Mouse (Mus musculus) bone marrow, adult 2 months (tissue): Measurements from ENCODE around the gene Sdk2. TPM values are rescaled to one million over a fixed set of nuclear protein-coding genes. Genes with fewer than 3 reads are reported as not detected.

Experiments
- H3K27ac ChIP-seq: fragments of 200-500 bp; 2 replicates; pipeline ENCODE4 v1.5.1; 2012; ENCODE audit warnings: low read depth, mild to moderate bottlenecking, control low read depth, inconsistent platforms, low read length; ENCODE audit not compliant: control insufficient read depth, poor library complexity, insufficient read depth
- H3K4me1 ChIP-seq: fragments of 200-500 bp; 2 replicates; pipeline ENCODE4 v1.6.1; 2011; ENCODE audit warnings: low read length; ENCODE audit not compliant: control insufficient read depth, insufficient read depth
- H3K4me3 ChIP-seq: fragments of 200-500 bp; replicated peaks from 2 replicates; pipeline ENCODE3; 2011; ENCODE audit warnings: mild to moderate bottlenecking, low read depth, low read length, control low read depth; ENCODE audit not compliant: control insufficient read depth
- CTCF ChIP-seq: fragments of 200-500 bp; IDR thresholded peaks from 2 replicates; pipeline ENCODE4 v1.5.1; 2011; ENCODE audit warnings: low read length, control low read depth; ENCODE audit not compliant: control insufficient read depth, insufficient read depth
- POLR2A ChIP-seq: fragments of 200-500 bp; IDR thresholded peaks from 2 replicates; pipeline ENCODE4 v1.6.1; 2011; ENCODE audit warnings: low read depth, mild to moderate bottlenecking, control low read depth, low read length, borderline replicate concordance; ENCODE audit not compliant: control insufficient read depth
- WGBS: fragments of 180-500 bp; shearing (Covaris S2); methylation state at CpG from one replicate; pipeline ENCODE4 v1.1.7; 2018; 5-methylcytosine and 5-hydroxymethylcytosine counted together
- polyA plus RNA-seq: library from polyadenylated mRNA; stranded (reverse); fragments of >200 nt; gene quantifications from 2 replicates; pipeline ENCODE4 v1.2.4, GENCODE M21; 2011; ENCODE audit warnings: low replicate concordance; ENCODE audit not compliant: missing spikeins, insufficient read depth, insufficient read length

Gene Sdk2
- polyA plus RNA-seq, 1 experiment, result 0.17 TPM

DNA sequence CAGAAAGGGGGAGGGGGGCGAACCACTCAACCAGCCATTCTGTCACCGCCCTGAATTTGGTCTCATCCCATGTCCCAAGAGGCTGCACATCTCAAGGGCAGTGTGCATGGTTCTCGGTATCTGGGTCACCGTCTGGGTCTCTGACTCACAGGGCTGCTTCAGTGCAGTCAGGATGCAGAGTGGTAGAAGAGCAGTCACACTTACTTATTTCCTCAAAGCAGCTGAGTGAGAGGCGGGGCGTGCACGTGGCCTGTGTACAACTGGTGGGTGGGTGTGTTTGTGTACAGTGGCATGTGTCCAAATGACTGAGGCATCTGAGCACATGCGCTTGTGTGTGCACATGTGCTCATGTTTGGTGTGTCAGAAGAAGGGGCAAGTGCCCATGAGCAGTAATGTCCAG, 28.8 kb downstream of the Sdk2 start:
- H3K4me1 ChIP-seq, result no peaks in the 10 kb centered on the region
- H3K27ac ChIP-seq, result no peak overlapping the region
- 57% methylated on average over 8 of the region's 8 CpGs for WGBS
- no peak for TF ChIP-seq CTCF
- TF ChIP-seq POLR2A, result no peak
- no peak overlapping the region for H3K4me3 ChIP-seq

DNA sequence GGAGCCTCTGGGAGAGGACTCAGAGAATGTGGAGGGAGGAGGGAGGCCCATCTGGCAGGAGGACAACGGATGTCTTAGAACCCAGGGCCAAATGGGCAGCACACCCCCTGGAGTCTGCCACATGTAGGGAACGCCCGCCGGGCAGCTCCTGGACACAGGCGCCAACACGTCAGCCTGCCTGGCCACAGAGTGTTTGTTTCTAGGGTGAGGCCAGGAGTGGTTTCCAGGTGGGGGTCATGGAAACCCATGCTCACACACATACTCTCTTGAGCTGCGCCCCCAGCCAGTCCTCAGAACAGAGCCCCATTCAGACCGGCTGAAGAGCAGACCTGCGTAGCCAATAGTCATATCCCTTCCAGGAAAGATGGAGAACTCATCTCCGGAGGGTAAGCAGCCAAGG, 35.4 kb downstream of the Sdk2 start:
- no peak overlapping the region for H3K4me3 ChIP-seq
- no peaks in the 10 kb centered on the region for H3K4me1 ChIP-seq
- no peak overlapping the region for H3K27ac ChIP-seq
- WGBS, result 89% methylated on average over 10 of the region's 10 CpGs
- no peak for TF ChIP-seq POLR2A
- no peak for TF ChIP-seq CTCF

DNA sequence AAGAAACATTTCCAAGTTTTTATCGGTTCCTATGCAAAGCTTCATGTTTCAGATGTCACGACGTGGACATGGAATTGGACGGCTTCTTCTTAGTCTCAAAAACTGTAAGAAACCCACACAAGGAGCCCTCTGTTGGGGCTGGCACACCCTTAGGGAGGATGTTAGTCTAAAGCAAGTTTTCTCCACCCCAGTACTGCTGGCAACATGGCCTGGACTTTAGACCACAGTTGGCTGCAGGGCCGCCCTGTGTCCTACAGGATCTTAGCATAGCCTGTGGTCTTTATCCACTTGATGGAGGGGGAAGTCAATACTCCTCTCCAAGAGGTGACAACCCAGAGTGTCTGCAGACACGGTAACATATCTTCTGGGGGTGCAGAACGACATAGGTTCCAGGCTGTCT, 36.6 kb downstream of the Sdk2 start:
- TF ChIP-seq POLR2A (no peak), CTCF (no peak)
- H3K27ac ChIP-seq, result no peak overlapping the region
- H3K4me1 ChIP-seq, result no peaks in the 10 kb centered on the region
- WGBS, result 84% methylated on average over 7 of the region's 7 CpGs
- H3K4me3 ChIP-seq, result no peak overlapping the region

DNA sequence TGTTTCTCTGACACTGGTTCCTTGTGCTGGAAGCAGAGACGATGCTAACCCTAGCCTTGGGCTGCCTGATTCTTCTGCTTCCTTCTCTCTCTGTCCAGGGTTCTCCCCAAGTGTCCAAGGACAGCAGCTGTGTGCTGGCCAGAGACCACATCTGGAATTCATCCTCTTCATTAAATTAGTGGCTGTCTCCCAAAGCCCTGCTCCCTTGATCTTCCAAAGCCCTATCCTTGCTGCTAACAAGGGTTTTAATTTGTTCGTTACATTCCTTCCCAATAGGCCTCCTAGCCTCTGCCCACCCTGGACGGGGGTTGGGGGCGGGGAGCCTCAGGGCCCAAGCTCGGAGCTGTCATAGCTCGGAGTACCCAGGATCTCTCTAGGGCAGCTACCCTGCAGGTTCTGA, 38.3 kb downstream of the Sdk2 start:
- no peak overlapping the region for H3K27ac ChIP-seq

DNA sequence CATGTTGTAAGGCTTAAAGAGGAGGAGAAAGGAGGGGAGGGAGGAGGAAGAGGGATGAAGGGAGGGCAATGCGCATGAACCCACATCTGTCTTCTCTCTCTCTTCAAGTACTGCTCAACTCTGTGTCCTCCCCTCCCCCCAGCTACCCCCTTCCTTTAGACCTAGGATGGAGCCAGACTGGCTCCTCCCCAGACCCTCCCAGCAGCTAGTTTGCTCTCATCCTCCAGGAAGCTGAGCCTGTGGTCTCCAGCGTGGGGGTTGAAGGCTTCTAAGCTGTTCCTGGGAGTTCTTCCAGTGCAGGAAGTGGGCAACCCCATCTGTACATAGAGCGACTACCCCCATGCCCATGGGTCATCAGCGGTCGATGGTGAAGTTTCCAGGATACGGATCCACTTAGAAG, 38.8 kb downstream of the Sdk2 start:
- no peak for TF ChIP-seq CTCF
- TF ChIP-seq POLR2A, result no peak
- no peak overlapping the region for H3K27ac ChIP-seq
- 44% methylated on average over 6 of the region's 6 CpGs for WGBS
- no peak overlapping the region for H3K4me3 ChIP-seq
- no peaks in the 10 kb centered on the region for H3K4me1 ChIP-seq

More for the DNA sequence above, 38.3 kb downstream of the Sdk2 start:
- no peak overlapping the region for H3K4me3 ChIP-seq
- 72% methylated on average over 6 of the region's 6 CpGs for WGBS
- TF ChIP-seq CTCF (no peak), POLR2A (no peak)
- H3K4me1 ChIP-seq, result no peaks in the 10 kb centered on the region

DNA sequence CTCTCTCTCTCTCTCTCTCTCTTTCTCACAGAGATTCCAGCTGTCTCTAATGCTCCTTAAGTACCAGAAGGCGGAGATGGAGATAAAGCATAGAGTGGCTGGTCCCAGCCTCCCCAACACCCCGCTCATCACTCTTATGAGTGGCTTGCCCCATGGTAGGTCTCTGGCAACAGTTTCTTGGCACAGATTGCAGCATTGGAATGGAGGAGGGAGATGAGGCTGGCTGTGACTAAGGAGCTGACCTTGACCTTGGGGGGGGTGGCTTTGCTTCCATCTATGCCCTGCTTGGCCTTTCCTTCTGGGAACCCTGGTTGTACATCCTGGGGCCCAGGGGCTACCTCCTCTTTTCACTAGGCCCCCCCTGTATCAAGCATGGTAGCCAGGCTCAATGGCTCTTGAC, 41.8 kb downstream of the Sdk2 start:
- 76% methylated on average over 2 of the region's 2 CpGs for WGBS
- Histone ChIP-seq H3K4me3 (no peak overlapping the region), H3K4me1 (no peaks in the 10 kb centered on the region), H3K27ac (no peak overlapping the region)
- TF ChIP-seq CTCF (no peak), POLR2A (no peak)

DNA sequence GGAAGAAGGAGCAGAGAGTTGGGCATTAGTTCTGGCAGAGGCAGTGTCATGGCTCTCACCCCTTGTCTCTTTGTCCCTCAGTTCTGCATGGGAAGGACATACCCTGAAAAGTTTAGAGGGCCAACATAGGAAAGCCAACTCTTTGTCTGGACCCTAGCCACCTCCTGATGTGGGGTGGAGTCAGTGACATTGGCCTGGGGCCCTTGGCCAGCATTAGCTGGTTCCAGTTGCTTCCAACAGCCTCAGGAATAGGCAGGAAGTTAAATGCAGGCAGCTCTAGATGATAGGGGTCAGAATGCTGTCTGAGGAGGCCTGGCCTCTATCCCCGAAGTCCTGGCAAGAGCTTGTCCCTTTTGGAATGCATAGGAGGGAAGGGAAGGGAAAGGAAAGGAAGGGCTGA, 42.9 kb downstream of the Sdk2 start:
- WGBS, result 26% methylated on average over 1 of the region's 1 CpGs

DNA sequence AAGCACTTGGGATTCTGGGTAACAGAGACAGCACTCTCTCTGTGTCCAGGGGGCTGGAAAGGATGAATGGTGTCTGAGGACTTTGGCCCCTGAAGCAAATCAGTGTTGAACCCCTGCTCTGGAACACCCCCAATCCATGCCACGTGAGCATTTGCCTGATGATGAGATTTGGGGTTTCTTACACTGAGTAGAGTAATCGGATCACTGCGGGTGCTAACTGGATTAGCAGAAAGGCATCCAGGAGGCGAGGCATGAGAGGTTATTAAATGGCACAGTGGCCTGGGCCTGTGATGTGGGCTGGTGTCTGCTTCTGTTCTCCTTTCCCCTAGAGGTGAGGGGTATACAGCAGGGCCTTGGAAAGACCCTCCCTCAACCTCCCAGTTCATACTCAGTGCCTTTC, 44.7 kb downstream of the Sdk2 start:
- Histone ChIP-seq H3K4me1 (no peaks in the 10 kb centered on the region), H3K4me3 (no peak overlapping the region), H3K27ac (no peak overlapping the region)
- TF ChIP-seq POLR2A, result no peak
- TF ChIP-seq CTCF, result no peak
- 77% methylated on average over 4 of the region's 4 CpGs for WGBS

More for the DNA sequence above, 42.9 kb downstream of the Sdk2 start:
- no peak for TF ChIP-seq POLR2A
- TF ChIP-seq CTCF, result no peak
- no peaks in the 10 kb centered on the region for H3K4me1 ChIP-seq
- H3K4me3 ChIP-seq, result no peak overlapping the region
- H3K27ac ChIP-seq, result no peak overlapping the region

DNA sequence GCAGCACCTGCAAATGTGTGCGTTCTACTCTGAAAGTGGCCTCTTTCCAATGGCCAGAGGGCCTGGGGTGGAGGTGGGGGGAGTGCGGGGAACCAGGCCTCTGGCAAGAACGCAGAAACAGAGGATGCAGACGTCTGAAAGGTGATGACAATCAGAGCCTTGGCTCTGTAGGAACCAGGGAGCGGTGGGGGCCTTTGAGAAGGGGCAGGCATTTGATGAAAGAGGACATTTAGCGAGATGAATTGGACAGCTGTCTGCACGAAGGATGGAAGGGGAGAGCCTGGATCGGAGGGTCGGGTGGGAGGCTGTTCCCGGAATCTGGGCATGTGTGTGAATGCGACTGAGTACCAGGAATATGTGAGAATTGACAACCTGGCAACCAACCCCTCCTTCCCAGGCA, 47.8 kb downstream of the Sdk2 start:
- Histone ChIP-seq H3K27ac (no peak overlapping the region), H3K4me1 (no peaks in the 10 kb centered on the region), H3K4me3 (no peak overlapping the region)
- 61% methylated on average over 11 of the region's 11 CpGs for whole genome bisulfite sequencing
- TF ChIP-seq POLR2A (no peak), CTCF (no peak)
